Mouse (Mus musculus): ENCODE results near the gene Wdr26. TPM values are rescaled to one million over a fixed set of nuclear protein-coding genes. Genes with fewer than 3 reads are reported as not detected.

Wdr26 gene
- total and polyA plus RNA-seq, 2 experiments from 2014 or later, result 37.4 to 38.6 TPM

DNA sequence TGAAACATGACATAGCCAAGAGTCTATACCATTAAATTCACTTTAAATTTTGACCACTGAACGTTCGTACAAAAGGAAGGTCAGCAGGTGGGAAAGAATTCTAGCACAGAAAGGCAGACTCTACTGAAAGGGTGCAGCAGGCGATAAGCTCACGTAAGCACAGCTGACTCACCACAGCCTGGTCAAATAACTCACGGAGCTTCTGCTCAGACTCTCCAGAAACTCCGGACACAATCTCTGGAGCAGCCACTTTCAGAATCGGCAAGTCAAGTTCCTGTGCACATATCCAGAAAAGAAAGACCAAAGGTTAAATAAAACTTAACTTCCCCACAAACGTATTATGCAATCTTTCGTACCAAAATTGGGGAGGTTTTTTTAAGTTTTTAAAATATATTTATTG, 85.0 kb downstream of the Wdr26 start:
- Histone ChIP-seq H3K4me3 (ENCODE audit: low read depth, low read length) (no peak overlapping the region), H3K9me3 (replicated peaks; ENCODE audit: control insufficient read depth, low read length) (no peaks in the 10 kb centered on the region), H3K27ac (ENCODE audit: low read depth) (no peak overlapping the region), H3K4me2 (ENCODE audit: low read depth, low read length) (no peak overlapping the region), H3K4me1 (ENCODE audit: control insufficient read depth, insufficient read depth) (no peaks in the 10 kb centered on the region), H3K27me3 (ENCODE audit: control insufficient read depth, insufficient read depth, low read length) (no peaks in the 10 kb centered on the region), H3K36me3 (replicated peaks; ENCODE audit: control insufficient read depth, insufficient read depth, low read length) (peaks cover 72% of the 10 kb centered on the region), H3K9ac (replicated peaks; ENCODE audit: low read depth, low read length) (no peak overlapping the region)
- no peak for TF ChIP-seq CTCF (IDR thresholded peaks at IDR 0.05; ENCODE audit: low read depth)
- no peak for TF ChIP-seq EP300 (IDR thresholded peaks at IDR 0.05; ENCODE audit: low read depth)
- WGBS, result 89% methylated on average over 9 of the region's 9 CpGs
- DNase-seq (ENCODE audit: low spot score) (no peak), ATAC-seq (ENCODE audit: insufficient read depth, low read depth) (no peak)

DNA sequence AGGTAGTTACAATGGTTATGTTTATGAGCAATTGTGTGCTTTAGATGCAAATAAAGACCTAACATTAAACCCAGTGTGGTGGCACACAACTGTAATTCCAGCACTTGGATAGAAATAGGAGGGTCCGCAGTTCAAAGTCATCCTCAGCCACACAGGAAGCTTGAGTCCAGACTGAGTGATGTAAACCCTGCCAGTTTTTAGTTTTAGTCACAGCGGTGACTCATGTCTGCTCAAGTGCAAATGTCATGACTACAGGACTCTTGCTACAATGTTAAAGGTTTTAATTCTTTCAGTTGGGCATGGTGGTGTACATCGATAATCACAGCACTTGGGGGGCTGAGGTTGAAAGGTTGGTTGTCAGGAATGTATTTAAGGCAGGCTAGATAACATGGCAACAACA, 85.9 kb downstream of the Wdr26 start:
- no peak for TF ChIP-seq EP300 (IDR thresholded peaks at IDR 0.05; ENCODE audit: low read depth)
- no peak for TF ChIP-seq CTCF (IDR thresholded peaks at IDR 0.05; ENCODE audit: low read depth)
- H3K4me1 ChIP-seq (ENCODE audit: control insufficient read depth, insufficient read depth), result no peaks in the 10 kb centered on the region
- H3K36me3 ChIP-seq (replicated peaks; ENCODE audit: control insufficient read depth, insufficient read depth, low read length), result peaks cover 70% of the 10 kb centered on the region
- H3K27me3 ChIP-seq (ENCODE audit: control insufficient read depth, insufficient read depth, low read length), result no peaks in the 10 kb centered on the region
- no peaks in the 10 kb centered on the region for H3K9me3 ChIP-seq (replicated peaks; ENCODE audit: control insufficient read depth, low read length)
- H3K27ac ChIP-seq (ENCODE audit: low read depth), result no peak overlapping the region
- H3K4me2 ChIP-seq (ENCODE audit: low read depth, low read length), result no peak overlapping the region
- no peak overlapping the region for H3K4me3 ChIP-seq (ENCODE audit: low read depth, low read length)
- 97% methylated on average over 3 of the region's 3 CpGs for WGBS
- ATAC-seq (ENCODE audit: insufficient read depth, low read depth), result no peak
- no peak overlapping the region for H3K9ac ChIP-seq (replicated peaks; ENCODE audit: low read depth, low read length)
- no peak for DNase-seq (ENCODE audit: low spot score)

DNA sequence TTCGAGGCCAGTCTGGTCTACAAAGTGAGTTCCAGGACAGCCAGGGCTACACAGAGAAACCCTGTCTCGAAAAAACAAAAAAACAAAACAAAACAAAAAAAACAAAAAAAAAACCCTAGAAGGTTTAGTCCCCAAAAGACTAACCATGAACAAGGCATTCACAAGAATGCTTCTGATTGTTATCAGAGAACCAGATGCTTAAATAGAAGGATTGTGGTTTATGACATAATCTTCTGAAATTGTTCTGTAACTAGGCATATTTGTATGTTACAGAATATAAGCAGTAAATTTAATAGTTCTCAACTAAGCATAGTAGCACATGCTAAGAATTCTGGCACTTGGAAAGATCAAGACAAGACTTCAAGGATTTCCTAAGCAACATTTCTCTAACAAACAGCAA, 87.7 kb downstream of the Wdr26 start:
- WGBS, result 95% methylated on average over 2 of the region's 2 CpGs
- H3K27me3 ChIP-seq (ENCODE audit: control insufficient read depth, insufficient read depth, low read length), result no peaks in the 10 kb centered on the region

More for the DNA sequence above, 87.7 kb downstream of the Wdr26 start:
- H3K9ac ChIP-seq (replicated peaks; ENCODE audit: low read depth, low read length), result no peak overlapping the region
- TF ChIP-seq CTCF (IDR thresholded peaks at IDR 0.05; ENCODE audit: low read depth), result no peak
- no peak for TF ChIP-seq EP300 (IDR thresholded peaks at IDR 0.05; ENCODE audit: low read depth)
- no peak overlapping the region for H3K4me2 ChIP-seq (ENCODE audit: low read depth, low read length)
- H3K9me3 ChIP-seq (replicated peaks; ENCODE audit: control insufficient read depth, low read length), result no peaks in the 10 kb centered on the region
- ATAC-seq (ENCODE audit: insufficient read depth, low read depth), result no peak
- DNase-seq (ENCODE audit: low spot score), result no peak
- peaks cover 62% of the 10 kb centered on the region for H3K36me3 ChIP-seq (replicated peaks; ENCODE audit: control insufficient read depth, insufficient read depth, low read length)
- no peak overlapping the region for H3K4me3 ChIP-seq (ENCODE audit: low read depth, low read length)
- H3K4me1 ChIP-seq (ENCODE audit: control insufficient read depth, insufficient read depth), result no peaks in the 10 kb centered on the region
- no peak overlapping the region for H3K27ac ChIP-seq (ENCODE audit: low read depth)

Other genes starting within 250 kb of the Wdr26 start
- 6.9 and 13.4 TPM in 2 replicates for gene Ephx1, start 191.1 kb downstream of the Wdr26 start, total RNA-seq (2014; rRNA removed; ENCODE audit: low replicate concordance)
- gene Ephx1, start 191.1 kb downstream of the Wdr26 start, polyA plus RNA-seq (2015; fragmentation: Nextera tagmentation; extraction: Ambion mirVana), result 10.2 and 10.6 TPM in 2 replicates
- not detected in 2 replicates for gene 9130409I23Rik, start 160.8 kb downstream of the Wdr26 start, total RNA-seq (2014; rRNA removed; ENCODE audit: low replicate concordance)
- gene 9130409I23Rik, start 160.8 kb downstream of the Wdr26 start, polyA plus RNA-seq (2015; fragmentation: Nextera tagmentation; extraction: Ambion mirVana), result not detected in 2 replicates
- 8.4 and 13.9 TPM in 2 replicates for gene Nvl, start 67.8 kb downstream of the Wdr26 start, total RNA-seq (2014; rRNA removed; ENCODE audit: low replicate concordance)
- 8.3 and 8.8 TPM in 2 replicates for gene Nvl, start 67.8 kb downstream of the Wdr26 start, polyA plus RNA-seq (2015; fragmentation: Nextera tagmentation; extraction: Ambion mirVana)
- 26.2 and 60.1 TPM in 2 replicates for gene Cnih4, start 67.3 kb downstream of the Wdr26 start, total RNA-seq (2014; rRNA removed; ENCODE audit: low replicate concordance)
- gene Cnih4, start 67.3 kb downstream of the Wdr26 start, polyA plus RNA-seq (2015; fragmentation: Nextera tagmentation; extraction: Ambion mirVana), result 123 and 136 TPM in 2 replicates
- not detected in 2 replicates for gene Cnih3, start 140.6 kb upstream of the Wdr26 start, total RNA-seq (2014; rRNA removed; ENCODE audit: low replicate concordance)
- gene Cnih3, start 140.6 kb upstream of the Wdr26 start, polyA plus RNA-seq (2015; fragmentation: Nextera tagmentation; extraction: Ambion mirVana), result 0.07 TPM in 1 of 2 replicates, not detected in the other

Data from heart, postnatal 0 days (tissue).